Mouse (Mus musculus) skeletal muscle tissue, postnatal 0 days (tissue): ENCODE data around the gene Mad2l1bp. TPM values are rescaled to one million over a fixed set of nuclear protein-coding genes. Genes with fewer than 3 reads are reported as not detected.

Experiments used
- polyA plus RNA-seq: library from polyadenylated mRNA; unstranded; fragments of >200 nt; fragmentation: Nextera tagmentation; extraction: Ambion mirVana; gene quantifications from 2 replicates; pipeline ENCODE4 v1.2.1, GENCODE M21; 2015

Mad2l1bp gene
- polyA plus RNA-seq: 26.5 and 27.4 TPM in 2 replicates

GRCm38 (mm10) chr17:46152847-46153782 is at the start of gene Mad2l1bp:
TSS of gene Mad2l1bp (minus strand) at chr17:46153553.

GRCm38 (mm10) chr17:46202421-46203071 is 49.2 kb upstream of the Mad2l1bp start, which contains the start of the genes Polh and Xpo5:
TSS of gene Polh (minus strand) at chr17:46202645.
TSS of gene Xpo5 (plus strand) at chr17:46202782.

GRCm38 (mm10) chr17:46160686-46161085 is 7.3 kb upstream of the Mad2l1bp start, which contains the start of gene Gtpbp2:
TSS of gene Gtpbp2 (plus strand) at chr17:46161032.

GRCm38 (mm10) chr17:46143578-46144423 is 9.6 kb downstream of the Mad2l1bp start, which contains the start of gene Rsph9:
TSS of gene Rsph9 (minus strand) at chr17:46144216.

GRCm38 (mm10) chr17:46110402-46111289 is 42.7 kb downstream of the Mad2l1bp start, which contains the start of gene Mrps18a:
TSS of gene Mrps18a (plus strand) at chr17:46110986.

Other genes starting within 250 kb of the Mad2l1bp start
- gene Vegfa, start 121.2 kb downstream of the Mad2l1bp start, polyA plus RNA-seq: 3.3 and 4.9 TPM in 2 replicates
- gene Mrps18a, start 42.6 kb downstream of the Mad2l1bp start, polyA plus RNA-seq: 126 and 133 TPM in 2 replicates
- gene Rsph9, start 9.3 kb downstream of the Mad2l1bp start, polyA plus RNA-seq: 1.5 and 2.6 TPM in 2 replicates
- 19.9 and 22.5 TPM in 2 replicates for gene Gtpbp2, start 7.5 kb upstream of the Mad2l1bp start, polyA plus RNA-seq
- 9.0 and 9.6 TPM in 2 replicates for gene Polh, start 49.1 kb upstream of the Mad2l1bp start, polyA plus RNA-seq
- gene Xpo5, start 49.2 kb upstream of the Mad2l1bp start, polyA plus RNA-seq: 10.1 and 10.3 TPM in 2 replicates
- 31.5 and 31.7 TPM in 2 replicates for gene Polr1c, start 94.5 kb upstream of the Mad2l1bp start, polyA plus RNA-seq
- 92.1 and 98.5 TPM in 2 replicates for gene Yipf3, start 94.5 kb upstream of the Mad2l1bp start, polyA plus RNA-seq
- 0.44 and 0.71 TPM in 2 replicates for gene Lrrc73, start 100.0 kb upstream of the Mad2l1bp start, polyA plus RNA-seq
- gene Tjap1, start 129.5 kb upstream of the Mad2l1bp start, polyA plus RNA-seq: 40.6 and 41.4 TPM in 2 replicates
- gene Dlk2, start 143.9 kb upstream of the Mad2l1bp start, polyA plus RNA-seq: 3.2 and 3.7 TPM in 2 replicates
- 2.7 and 2.8 TPM in 2 replicates for gene Abcc10, start 174.8 kb upstream of the Mad2l1bp start, polyA plus RNA-seq
- 4.8 and 5.7 TPM in 2 replicates for gene Zfp318, start 230.2 kb upstream of the Mad2l1bp start, polyA plus RNA-seq